Mouse (Mus musculus) heart, adult 2 months (tissue): ENCODE data around the gene Cby1.

Source experiments
- CTCF ChIP-seq: fragments of 200-600 bp; IDR thresholded peaks from 2 replicates; pipeline ENCODE4 v1.8.1; 2022; ENCODE audit warnings: antibody characterized with exemption, mild to moderate bottlenecking, moderate library complexity
- EP300 ChIP-seq: fragments of 200-500 bp; IDR thresholded peaks from 2 replicates; pipeline ENCODE4 v1.6.1; 2011; ENCODE audit warnings: low read depth, low read length, control low read depth; ENCODE audit not compliant: insufficient read depth
- POLR2A ChIP-seq: fragments of 200-500 bp; IDR thresholded peaks from 2 replicates; pipeline ENCODE4 v1.6.1; 2011; ENCODE audit warnings: mild to moderate bottlenecking, low read depth, low read length, control low read depth; ENCODE audit not compliant: insufficient read depth

- no peak for TF ChIP-seq POLR2A
- TF ChIP-seq CTCF, result no peak
- no peak for TF ChIP-seq EP300
These were observed 32.1 kb downstream of the Cby1 start for GRCm38 (mm10) chr15:79691023-79691508.
